Mouse (Mus musculus) thymus, adult 18-20 months (tissue): ENCODE measurements around the gene Slc16a11.
A peak's percentile ranks its signal among the peaks of the same experiment; 100 is the strongest.

ENCODE experiments used
- DNase-seq, 2 experiments: peaks; one replicate each; pipeline ENCODE4 v3.0.0; 2022; ENCODE audit warnings: mixed read lengths in 2 of 2

Slc16a11 gene

GRCm38 (mm10) chr11:70201691-70202090, 10.9 kb upstream of the Slc16a11 start:
- DNase-seq: peak; percentile 41 to 49

DNA sequence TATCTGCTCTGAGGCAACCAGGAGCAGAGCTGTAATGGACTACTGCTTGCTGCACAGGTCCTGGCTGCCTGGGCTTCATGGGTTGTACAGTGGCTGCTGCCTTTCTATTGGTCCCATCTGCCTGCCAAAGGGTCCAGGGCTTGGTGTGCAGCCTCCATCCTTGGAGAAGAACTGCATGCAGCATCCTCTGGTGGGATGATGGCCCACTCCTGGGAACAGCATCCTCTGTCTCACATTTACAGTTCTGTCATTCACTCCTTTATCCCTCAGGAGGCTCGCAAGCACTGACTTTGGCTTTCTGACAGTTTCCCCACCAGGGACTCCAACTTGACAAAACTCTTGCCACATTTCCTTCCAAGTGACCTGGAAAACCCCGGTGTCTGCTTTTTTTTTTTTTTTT, 5.8 kb upstream of the Slc16a11 start:
- DNase-seq: no peak

DNA sequence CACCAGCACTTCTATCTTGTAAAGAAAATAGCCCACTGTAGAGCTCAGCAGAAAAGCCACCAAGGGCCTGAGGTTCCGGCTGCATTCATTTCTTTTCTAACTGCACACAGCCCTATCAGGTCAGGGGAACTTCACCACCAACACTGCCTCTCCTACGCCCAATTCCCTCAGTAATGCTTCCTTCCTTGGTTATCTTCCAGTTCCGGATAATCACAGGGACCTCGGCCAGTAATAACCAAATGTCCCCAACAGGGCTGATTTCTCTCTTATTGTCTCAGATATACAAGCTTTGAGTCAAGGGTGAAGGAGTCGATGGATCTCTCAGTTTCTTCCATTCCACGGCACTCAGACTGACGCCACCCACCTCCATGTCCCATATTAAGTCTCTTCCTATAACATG, 5.3 kb upstream of the Slc16a11 start:
- no peak for DNase-seq

GRCm38 (mm10) chr11:70208778-70209388, 3.7 kb upstream of the Slc16a11 start:
- no peak for DNase-seq

- no peak for DNase-seq
Observed at GRCm38 (mm10) chr11:70210681-70211080, 1.9 kb upstream of the Slc16a11 start.

GRCm38 (mm10) chr11:70211972-70212371, 580 bp upstream of the Slc16a11 start:
- DNase-seq: no peak

GRCm38 (mm10) chr11:70212896-70213295, 344 bp downstream of the Slc16a11 start:
- no peak for DNase-seq

- no peak for DNase-seq
Observed at GRCm38 (mm10) chr11:70213736-70214135, 1.2 kb downstream of the Slc16a11 start.

GRCm38 (mm10) chr11:70214191-70214855, 1.8 kb downstream of the Slc16a11 start:
- DNase-seq: no peak

- DNase-seq: no peak
Observed at GRCm38 (mm10) chr11:70214856-70215209, 2.3 kb downstream of the Slc16a11 start.

DNA sequence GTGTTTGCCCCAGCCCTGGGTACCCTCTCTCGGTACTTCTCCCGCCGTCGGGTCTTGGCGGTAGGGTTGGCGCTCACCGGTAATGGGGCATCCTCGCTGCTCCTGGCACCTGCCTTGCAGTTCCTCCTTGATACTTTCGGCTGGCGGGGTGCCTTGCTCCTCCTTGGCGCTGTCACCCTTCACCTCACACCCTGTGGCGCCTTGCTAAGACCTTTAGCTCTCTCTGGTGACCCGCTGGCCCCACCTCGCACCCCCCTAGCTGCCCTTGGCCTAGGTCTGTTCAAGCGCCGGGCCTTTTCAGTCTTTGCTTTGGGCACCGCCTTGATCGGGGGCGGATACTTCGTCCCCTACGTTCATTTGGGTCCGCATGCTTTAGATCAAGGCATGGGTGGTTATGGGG, 2.7 kb downstream of the Slc16a11 start:
- DNase-seq: no peak

DNA sequence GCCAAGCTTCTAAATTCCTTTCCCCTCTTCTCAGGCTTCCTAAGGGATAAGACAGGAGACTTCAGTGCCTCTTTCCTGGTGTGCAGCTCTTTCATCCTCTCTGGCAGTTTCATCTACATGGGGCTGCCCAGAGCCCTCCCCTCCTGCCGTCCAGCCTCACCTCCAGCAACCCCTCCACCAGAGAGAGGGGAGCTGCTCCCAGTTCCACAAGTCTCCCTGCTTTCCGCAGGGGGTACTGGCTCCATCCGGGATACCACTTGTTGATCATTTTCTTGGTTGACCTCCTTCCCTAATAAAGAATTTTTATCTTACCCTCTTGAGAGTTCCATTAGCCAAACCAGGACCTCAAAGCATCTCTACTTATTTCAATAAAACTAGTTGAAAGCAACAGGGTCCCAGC, 3.6 kb downstream of the Slc16a11 start:
- no peak for DNase-seq

- DNase-seq: no peak
Observed at GRCm38 (mm10) chr11:70218039-70218438, 5.5 kb downstream of the Slc16a11 start.

DNA sequence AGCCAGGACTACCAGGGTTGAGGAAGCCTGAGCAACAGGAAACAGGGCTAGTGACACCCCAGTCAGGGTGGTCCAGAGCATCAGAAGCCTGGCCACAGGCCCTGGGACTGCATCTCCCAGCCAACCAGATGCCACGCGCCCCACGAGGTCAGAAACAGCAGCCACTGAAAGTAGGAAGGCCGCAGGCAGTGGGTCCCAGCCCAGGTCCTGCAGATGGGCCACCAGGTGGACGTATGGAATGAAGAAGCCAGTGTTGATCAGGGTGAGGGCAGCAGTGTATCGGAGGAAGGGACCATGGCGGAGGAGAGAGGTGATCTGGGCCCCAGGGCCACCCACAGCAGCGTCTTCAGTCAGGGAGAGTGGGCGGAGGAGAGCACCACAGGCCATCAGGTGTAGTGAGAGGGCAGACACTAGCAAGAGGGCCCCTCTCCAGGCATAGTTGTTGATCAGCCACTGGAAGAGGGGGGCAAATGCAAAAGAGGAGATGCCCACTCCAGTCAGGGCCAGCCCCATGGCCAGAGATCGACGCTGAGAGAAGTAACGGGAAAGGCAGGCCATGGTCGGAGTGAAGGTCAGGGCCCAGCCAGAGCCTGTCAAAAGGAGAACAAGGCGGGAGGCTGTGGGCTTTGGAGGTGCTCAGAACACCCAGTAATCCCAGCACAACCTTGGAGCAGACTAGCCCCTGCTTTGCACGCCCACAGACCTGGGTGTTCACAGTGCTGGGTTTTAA, 6.4 kb downstream of the Slc16a11 start:
- no peak for DNase-seq

DNA sequence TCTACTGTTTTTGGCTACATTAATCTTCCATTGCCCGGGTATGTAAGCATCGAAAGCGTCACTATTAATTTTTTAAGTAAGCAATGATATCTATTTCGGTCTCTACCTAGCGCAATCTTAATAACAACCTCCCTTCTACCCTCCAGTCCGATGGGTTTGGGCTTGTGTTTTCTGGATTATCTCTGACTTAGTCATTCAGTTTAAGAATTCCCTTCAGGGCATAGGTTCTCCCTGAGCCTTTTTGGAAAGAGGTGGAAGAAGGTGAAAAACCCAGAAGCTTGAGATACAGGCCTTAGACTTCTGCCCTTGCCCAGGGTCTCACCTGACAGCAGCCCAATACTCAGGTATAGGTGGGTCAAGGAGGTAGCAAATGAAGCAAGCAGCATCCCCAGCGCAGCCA, 7.3 kb downstream of the Slc16a11 start:
- DNase-seq: no peak

DNA sequence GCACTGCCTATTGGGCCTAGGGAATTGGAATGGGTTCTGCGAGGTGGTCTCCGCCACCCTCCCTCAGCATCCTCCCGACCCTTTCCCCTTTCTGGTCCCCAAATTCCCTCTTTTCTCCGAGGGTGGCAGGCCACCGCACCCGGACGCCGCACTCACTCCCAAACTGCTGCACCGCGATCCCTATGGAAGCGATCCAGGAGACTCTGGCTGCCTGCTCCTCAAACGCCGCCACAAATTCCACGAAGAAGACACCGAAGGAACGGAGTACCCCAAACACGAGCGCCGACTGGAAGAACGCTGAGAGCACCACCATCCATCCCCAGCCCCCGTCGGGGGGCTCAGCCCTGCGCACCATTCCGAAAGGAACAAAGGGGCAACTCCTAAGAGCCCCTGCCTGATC, 7.8 kb downstream of the Slc16a11 start:
- no peak for DNase-seq

DNA sequence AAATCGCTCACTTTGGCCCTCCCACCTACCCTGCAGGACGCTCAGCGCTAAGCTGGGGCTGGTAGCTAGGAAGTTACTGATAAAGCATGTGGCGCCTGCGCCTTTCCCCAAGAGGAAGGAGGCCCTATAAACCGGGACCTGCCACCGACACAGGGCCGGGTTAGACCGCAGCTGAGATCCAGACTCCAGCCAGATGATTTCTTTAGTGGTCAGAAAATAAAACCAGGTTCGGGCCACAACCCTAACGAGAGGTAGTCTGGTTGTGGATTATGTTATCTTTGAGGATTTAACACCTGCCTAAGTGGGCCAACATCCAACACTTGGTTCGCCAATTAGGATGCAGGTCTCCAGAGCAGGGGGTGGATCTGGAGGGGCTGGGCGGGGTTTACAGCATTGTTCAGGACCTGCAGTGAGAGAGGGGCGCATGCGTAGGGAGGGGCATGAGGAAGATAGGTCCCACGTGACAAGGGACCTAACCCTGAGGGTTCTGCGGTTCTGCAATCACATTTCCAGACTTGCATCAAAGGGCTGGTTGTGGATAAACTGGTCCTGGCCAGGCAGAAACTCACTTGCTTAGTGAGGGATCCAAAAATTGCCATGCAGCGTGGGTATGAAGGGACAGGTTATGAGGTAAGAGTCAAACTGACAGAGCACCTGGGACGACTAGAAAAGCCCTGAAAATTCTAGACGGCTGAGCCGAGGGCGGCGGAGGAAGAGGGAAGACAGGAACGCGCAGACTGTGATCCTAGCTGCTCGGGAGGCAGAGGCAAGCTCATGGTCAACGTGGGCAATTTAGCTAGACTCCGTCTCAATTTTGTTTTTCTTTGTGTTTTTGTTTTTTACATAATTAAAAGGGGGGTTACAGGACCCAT, 8.4 kb downstream of the Slc16a11 start, which contains the start of gene Slc16a13:
Gene Slc16a13, minus strand, starts transcription at position 334 of the 872 bp plus-strand sequence.
- DNase-seq: peak; percentile 81 to 90

GRCm38 (mm10) chr11:70221603-70222500, 9.3 kb downstream of the Slc16a11 start:
- no peak for DNase-seq

DNA sequence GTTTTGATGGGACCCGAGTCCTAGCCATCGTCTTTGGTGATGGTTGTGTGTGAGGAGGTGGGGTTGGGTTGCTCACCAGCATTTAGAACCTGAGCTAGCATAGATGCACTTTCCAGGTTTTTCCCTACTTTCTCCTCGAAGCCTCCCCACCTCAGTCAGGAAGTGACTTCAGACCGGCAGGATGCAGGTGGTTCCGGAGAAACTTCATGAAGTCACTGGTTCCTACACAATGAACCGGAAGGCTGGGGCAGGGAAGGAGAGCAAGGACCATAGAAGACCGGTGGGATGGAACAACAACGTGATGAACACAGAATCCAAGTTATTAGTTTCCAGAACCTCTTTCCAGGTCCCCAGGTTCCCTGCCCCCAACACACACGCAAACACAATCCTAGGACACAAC, 11.2 kb downstream of the Slc16a11 start:
- DNase-seq: no peak

GRCm38 (mm10) chr11:70225798-70226601, 13.4 kb downstream of the Slc16a11 start:
- DNase-seq: no peak

- no peak for DNase-seq
Observed at GRCm38 (mm10) chr11:70226602-70226890, 14.0 kb downstream of the Slc16a11 start.
